Mouse (Mus musculus): ENCODE results near the gene Mylk3.

- TF ChIP-seq GATA1 (IDR thresholded peaks at IDR 0.05; ENCODE audit: borderline replicate concordance, low read length): no peak
- no peak for TF ChIP-seq FLI1 (IDR thresholded peaks at IDR 0.05; ENCODE audit: low read length)
Observed at GRCm38 (mm10) chr8:85396432-85397079, 10.4 kb upstream of the Mylk3 start.
